Mouse (Mus musculus): ENCODE data around the gene Aqp1.

- no peak for TF ChIP-seq POLR2A (IDR thresholded peaks at IDR 0.05; ENCODE audit: low read depth, low read length)
- TF ChIP-seq CTCF (IDR thresholded peaks at IDR 0.05; ENCODE audit: extremely low read depth, insufficient read depth, insufficient read length, insufficient replicate concordance), result no peak
Observed at GRCm38 (mm10) chr6:55355575-55355974, 19.3 kb downstream of the Aqp1 start.
